In the genomic region with DNA sequence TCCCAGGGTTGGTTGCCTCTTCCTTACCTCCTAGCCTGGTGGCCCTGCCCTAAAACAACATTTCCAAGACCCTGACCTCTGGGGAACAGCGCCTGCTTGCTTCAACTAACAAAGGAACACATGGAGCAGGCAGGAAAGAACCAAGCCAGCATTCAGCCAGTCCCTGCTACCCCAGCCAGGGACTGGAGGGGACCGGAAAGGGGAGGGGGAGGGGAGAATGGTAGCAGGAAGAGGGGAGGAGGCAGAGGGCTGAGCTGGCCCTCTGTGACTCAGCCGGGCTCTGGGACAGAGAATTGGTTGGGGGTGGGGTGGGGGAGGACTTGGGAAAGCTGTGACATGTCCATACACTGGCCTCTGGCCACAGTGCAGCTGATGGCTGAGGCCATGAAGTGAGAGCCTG, we compare ENCODE assay signal across 8 mouse cellular contexts. TPM values are rescaled to one million over a fixed set of nuclear protein-coding genes. Genes with fewer than 3 reads are reported as not detected.
DNase-seq lines count a peak whose midpoint lies in the region; ATAC-seq and TF ChIP-seq lines count a peak whose summit lies in the region.

No protein-coding gene starts in this region.

- TF ChIP-seq CTCF in cortical plate, adult 2 months (IDR thresholded peaks at IDR 0.05; ENCODE audit: extremely low read depth, insufficient read depth, low read length) = no peak

- peaks cover 15% of the 10 kb centered on the region for H3K4me1 ChIP-seq in cortical plate, adult 2 months (ENCODE audit: control insufficient read depth, insufficient read depth, low read length)
- peaks cover 21% of the 10 kb centered on the region for H3K4me1 ChIP-seq in intestine, embryonic 14.5 days (replicated peaks; ENCODE audit: control insufficient read depth, insufficient read depth, low read length)
- H3K4me1 ChIP-seq in liver, embryonic 16.5 days (ENCODE audit: control insufficient read depth, low read depth, low read length) = peaks cover 6% of the 10 kb centered on the region; the same call in 1 of the 2 replicates
- H3K4me1 ChIP-seq in neural tube, embryonic 15.5 days = peaks cover 47% of the 10 kb centered on the region

- no peak for TF ChIP-seq POLR2A in cortical plate, adult 2 months (IDR thresholded peaks at IDR 0.05; ENCODE audit: extremely low read depth, insufficient read depth, low read length)

- DNase-seq in ovary, postnatal 36 days (ENCODE audit: low spot score) = peak; percentile 24
- no peak for DNase-seq in ovary, postnatal 14 days (ENCODE audit: low spot score)
- peak; percentile 99 for DNase-seq in heart, adult 11 months
- DNase-seq in intestine, embryonic 14.5 days (ENCODE audit: low spot score) = no peak

- H3K4me2 ChIP-seq in intestine, embryonic 14.5 days (ENCODE audit: low read length) = no peak overlapping the region
- H3K4me2 ChIP-seq in liver, embryonic 16.5 days (ENCODE audit: low read depth, low read length) = no peak overlapping the region
- H3K4me2 ChIP-seq in neural tube, embryonic 15.5 days = no peak overlapping the region

- peak; percentile 51 for ATAC-seq in intestine, embryonic 14.5 days (replicated peaks; ENCODE audit: low FRiP score, low TSS enrichment, low read depth)
- peak; percentile 66 for ATAC-seq in liver, embryonic 16.5 days (ENCODE audit: low read depth)
- ATAC-seq in neural tube, embryonic 15.5 days (ENCODE audit: low FRiP score) = peak; percentile 58
- no peak for ATAC-seq in erythroblast, adult 5-6 weeks (replicated peaks; ENCODE audit: low FRiP score, poor library complexity, severe bottlenecking)

- H3K27me3 ChIP-seq in intestine, embryonic 14.5 days (replicated peaks; ENCODE audit: control insufficient read depth, insufficient read depth, low read length) = no peaks in the 10 kb centered on the region
- no peaks in the 10 kb centered on the region for H3K27me3 ChIP-seq in liver, embryonic 16.5 days (ENCODE audit: control insufficient read depth, insufficient read depth, low read depth, low read length)
- no peaks in the 10 kb centered on the region for H3K27me3 ChIP-seq in neural tube, embryonic 15.5 days (replicated peaks)

- peaks cover 6% of the 10 kb centered on the region for H3K36me3 ChIP-seq in intestine, embryonic 14.5 days (ENCODE audit: control insufficient read depth, insufficient read depth, low read length)
- no peaks in the 10 kb centered on the region for H3K36me3 ChIP-seq in liver, embryonic 16.5 days (ENCODE audit: control insufficient read depth, insufficient read depth)
- H3K36me3 ChIP-seq in neural tube, embryonic 15.5 days = peaks cover 21% of the 10 kb centered on the region

- no peak overlapping the region for H3K9ac ChIP-seq in intestine, embryonic 14.5 days (ENCODE audit: low read length)
- H3K9ac ChIP-seq in liver, embryonic 16.5 days (ENCODE audit: low read depth, low read length) = no peak overlapping the region
- H3K9ac ChIP-seq in neural tube, embryonic 15.5 days (replicated peaks) = no peak overlapping the region

- WGBS in intestine, embryonic 14.5 days = 7% methylated on average over 3 of the region's 3 CpGs
- WGBS in liver, embryonic 16.5 days (ENCODE audit: insufficient replicate concordance) = 8% methylated on average over 3 of the region's 3 CpGs
- 11% methylated on average over 3 of the region's 3 CpGs for WGBS in neural tube, embryonic 15.5 days

- H3K9me3 ChIP-seq in intestine, embryonic 14.5 days (ENCODE audit: control insufficient read depth, low read length) = peaks cover 3% of the 10 kb centered on the region; the same call in 1 of the 2 replicates
- no peaks in the 10 kb centered on the region for H3K9me3 ChIP-seq in liver, embryonic 16.5 days (replicated peaks; ENCODE audit: control insufficient read depth, low read length)
- H3K9me3 ChIP-seq in neural tube, embryonic 15.5 days (replicated peaks) = no peaks in the 10 kb centered on the region

- H3K4me3 ChIP-seq in cortical plate, adult 2 months (ENCODE audit: insufficient read depth, low read length) = no peak overlapping the region
- H3K4me3 ChIP-seq in intestine, embryonic 14.5 days (ENCODE audit: low read depth, low read length) = no peak overlapping the region
- H3K4me3 ChIP-seq in liver, embryonic 16.5 days (ENCODE audit: low read depth, low read length) = no peak overlapping the region
- no peak overlapping the region for H3K4me3 ChIP-seq in neural tube, embryonic 15.5 days (replicated peaks)

- H3K27ac ChIP-seq in cortical plate, adult 2 months (ENCODE audit: insufficient read depth, low read length) = peak overlapping the region; percentile 53; the same call in 1 of the 2 replicates
- peak overlapping the region; percentile 86 for H3K27ac ChIP-seq in intestine, embryonic 14.5 days (ENCODE audit: low read depth)
- H3K27ac ChIP-seq in liver, embryonic 16.5 days (ENCODE audit: low read length) = peak overlapping the region; percentile 18; the same call in 1 of the 2 replicates
- peak overlapping the region; percentile 77 for H3K27ac ChIP-seq in neural tube, embryonic 15.5 days (replicated peaks)

RNA-seq across cellular contexts. Expression of gene Clip2, which starts 12.3 kb away (rescaled TPM):
- polyA plus RNA-seq in cortical plate, adult 2 months (2012; rRNA removed) = 74.1 and 77.0 TPM in 2 replicates
- polyA plus RNA-seq in intestine, embryonic 14.5 days (2014; fragmentation: Nextera tagmentation; extraction: Ambion mirVana) = 4.7 and 4.8 TPM in 2 replicates
- polyA plus RNA-seq in liver, embryonic 16.5 days (2015; fragmentation: Nextera tagmentation; extraction: Ambion mirVana) = 0.43 and 0.48 TPM in 2 replicates
- polyA plus RNA-seq in neural tube, embryonic 15.5 days (2015; fragmentation: Nextera tagmentation; extraction: Ambion mirVana) = 10.4 and 12.1 TPM in 2 replicates
- total RNA-seq in erythroblast, adult 5-6 weeks (2015; ENCODE audit: low replicate concordance) = 0.21 and 0.96 TPM in 2 replicates
- 2.1 and 4.0 TPM in 2 replicates for total RNA-seq in erythroblast, adult 5-6 weeks (2017; ENCODE audit: low replicate concordance)

RNA-seq across cellular contexts. Expression of gene Syna, which starts 20.1 kb away (rescaled TPM):
- polyA plus RNA-seq in cortical plate, adult 2 months (2012; rRNA removed) = 0.06 and 0.49 TPM in 2 replicates
- 0.08 TPM in 1 of 2 replicates, not detected in the other for polyA plus RNA-seq in intestine, embryonic 14.5 days (2014; fragmentation: Nextera tagmentation; extraction: Ambion mirVana)
- polyA plus RNA-seq in liver, embryonic 16.5 days (2015; fragmentation: Nextera tagmentation; extraction: Ambion mirVana) = not detected in 2 replicates
- polyA plus RNA-seq in neural tube, embryonic 15.5 days (2015; fragmentation: Nextera tagmentation; extraction: Ambion mirVana) = 0.51 and 0.63 TPM in 2 replicates
- 0.84 TPM in 1 of 2 replicates, not detected in the other for total RNA-seq in erythroblast, adult 5-6 weeks (2015; ENCODE audit: low replicate concordance)
- total RNA-seq in erythroblast, adult 5-6 weeks (2017; ENCODE audit: low replicate concordance) = not detected in 2 replicates

RNA-seq across cellular contexts. Expression of gene Rfc2, which starts 41.3 kb away (rescaled TPM):
- polyA plus RNA-seq in cortical plate, adult 2 months (2012; rRNA removed) = 124 and 128 TPM in 2 replicates
- polyA plus RNA-seq in intestine, embryonic 14.5 days (2014; fragmentation: Nextera tagmentation; extraction: Ambion mirVana) = 298 and 318 TPM in 2 replicates
- polyA plus RNA-seq in liver, embryonic 16.5 days (2015; fragmentation: Nextera tagmentation; extraction: Ambion mirVana) = 130 and 141 TPM in 2 replicates
- polyA plus RNA-seq in neural tube, embryonic 15.5 days (2015; fragmentation: Nextera tagmentation; extraction: Ambion mirVana) = 185 and 216 TPM in 2 replicates
- total RNA-seq in erythroblast, adult 5-6 weeks (2015; ENCODE audit: low replicate concordance) = 26.7 and 51.0 TPM in 2 replicates
- 14.7 and 23.7 TPM in 2 replicates for total RNA-seq in erythroblast, adult 5-6 weeks (2017; ENCODE audit: low replicate concordance)

Comparison
In these comparisons a context has a peak if more than half of its experiments do, and no peak if none do; other contexts are left out.
1. DNase-seq: peak in ovary, postnatal 36 days (single experiment) and heart, adult 11 months (single experiment); none in ovary, postnatal 14 days (single experiment) and intestine, embryonic 14.5 days (single experiment).
2. H3K27ac ChIP-seq: peak in every context shown above with its lines; median percentile 86 in intestine, embryonic 14.5 days; 77 in neural tube, embryonic 15.5 days; 53 in cortical plate, adult 2 months; 18 in liver, embryonic 16.5 days.